ENCODE assay signal across 22 mouse cellular contexts in the genomic region with DNA sequence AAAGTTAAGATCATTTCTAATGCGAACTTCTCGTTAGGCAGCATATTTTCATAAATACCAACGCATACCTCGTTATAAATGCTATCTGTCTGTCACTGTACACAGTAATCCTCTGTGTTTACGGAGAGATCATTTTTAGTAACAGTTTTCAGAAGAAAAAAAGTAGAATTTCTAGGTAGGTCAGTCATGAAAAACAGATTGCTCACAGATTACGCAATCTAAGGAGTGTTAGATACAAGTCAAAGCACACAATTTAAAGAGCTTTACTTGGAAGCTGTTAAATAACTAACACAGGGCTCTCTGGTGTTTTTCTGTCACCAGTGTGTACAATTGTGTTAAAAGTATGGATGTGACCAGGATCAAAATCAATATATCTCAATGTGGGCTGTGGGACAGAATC.
"Had no signal": no experiment of that assay in that cellular context is flagged by ENCODE, and none has a peak within 500 bp of the region (broad histone marks: within the 10 kb centered on the region; RNA-seq: fewer than 3 reads in every experiment).

No protein-coding gene starts in this region.

- H3K4me3 ChIP-seq: heart, embryonic 10.5 days; heart, embryonic 12.5 days; hindbrain, embryonic 13.5 days; hindbrain, embryonic 15.5 days; kidney, embryonic 15.5 days; left cerebral cortex, adult 2 months; limb, embryonic 10.5 days; limb, embryonic 12.5 days; liver, embryonic 13.5 days had no signal

- H3K9ac ChIP-seq: heart, embryonic 12.5 days; hindbrain, embryonic 13.5 days; hindbrain, embryonic 15.5 days; kidney, embryonic 15.5 days; limb, embryonic 12.5 days; liver, embryonic 13.5 days had no signal

- H3K9me3 ChIP-seq: heart, embryonic 10.5 days; heart, embryonic 12.5 days; hindbrain, embryonic 13.5 days; hindbrain, embryonic 15.5 days; kidney, embryonic 15.5 days; limb, embryonic 10.5 days; limb, embryonic 12.5 days; liver, embryonic 13.5 days had no signal

- H3K27ac ChIP-seq: heart, embryonic 10.5 days; hindbrain, embryonic 13.5 days; hindbrain, embryonic 15.5 days; hindbrain, postnatal 0 days; kidney, embryonic 15.5 days; kidney, postnatal 0 days; left cerebral cortex, adult 2 months; limb, embryonic 10.5 days; limb, embryonic 12.5 days; liver, embryonic 13.5 days had no signal

- DNase-seq: gastrocnemius, postnatal 14 days; heart, adult 18-20 months; heart, postnatal 10 days; kidney, adult 11 months; kidney, adult 2 months; kidney, adult 9 months; kidney, postnatal 14 days; kidney, postnatal 36 days; liver; liver, embryonic 13.5 days had no signal

- H3K36me3 ChIP-seq: hindbrain, embryonic 15.5 days had no signal

- ATAC-seq: hindbrain, postnatal 0 days; intestine, embryonic 16.5 days had no signal

- H3K27me3 ChIP-seq: heart, embryonic 12.5 days; hindbrain, embryonic 13.5 days; hindbrain, embryonic 15.5 days; kidney, embryonic 15.5 days; limb, embryonic 12.5 days; liver, embryonic 13.5 days had no signal

- H3K4me2 ChIP-seq: heart, embryonic 12.5 days; hindbrain, embryonic 13.5 days; hindbrain, embryonic 15.5 days; kidney, embryonic 15.5 days; limb, embryonic 12.5 days; liver, embryonic 11.5 days; liver, embryonic 13.5 days had no signal

- H3K4me1 ChIP-seq: heart, embryonic 10.5 days; heart, embryonic 12.5 days; hindbrain, embryonic 13.5 days; hindbrain, embryonic 15.5 days; kidney, embryonic 15.5 days; limb, embryonic 10.5 days; limb, embryonic 12.5 days; liver, embryonic 13.5 days had no signal
